ENCODE assay signal across 13 mouse cellular contexts in the genomic region with DNA sequence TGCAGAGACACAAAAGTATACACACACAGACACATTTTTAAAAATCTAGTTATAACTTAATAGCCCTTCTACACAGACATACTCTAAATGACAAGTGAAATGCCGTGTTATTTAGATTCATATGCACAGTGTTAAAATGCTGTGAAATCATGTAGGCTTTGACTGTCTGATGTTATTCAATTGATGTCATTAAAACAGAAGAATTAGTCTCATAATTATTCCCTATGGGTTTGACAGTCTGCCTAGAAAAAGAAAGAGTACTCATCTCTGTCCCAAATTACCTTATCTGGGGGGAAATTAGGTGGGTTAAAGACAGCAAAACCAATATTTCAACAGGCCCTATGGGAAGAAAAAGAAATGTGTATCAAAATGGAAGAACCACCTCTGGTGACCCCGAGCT.
"Had no signal": no experiment of that assay in that cellular context is flagged by ENCODE, and none has a peak within 500 bp of the region (broad histone marks: within the 10 kb centered on the region; RNA-seq: fewer than 3 reads in every experiment).

No protein-coding gene starts in this region.

- H3K4me1 ChIP-seq: liver, embryonic 12.5 days had no signal

- ATAC-seq: liver, embryonic 12.5 days had no signal

- H3K9me3 ChIP-seq: limb, embryonic 10.5 days; liver, embryonic 12.5 days; neural tube, embryonic 12.5 days had no signal

- H3K9ac ChIP-seq: liver, embryonic 12.5 days; lung, embryonic 14.5 days; neural tube, embryonic 12.5 days had no signal

- H3K27ac ChIP-seq: left cerebral cortex, adult 2 months; limb, embryonic 10.5 days; liver, embryonic 12.5 days; neural tube, embryonic 12.5 days; stomach, postnatal 0 days had no signal

- H3K4me2 ChIP-seq: liver, embryonic 12.5 days; lung, embryonic 14.5 days; midbrain, embryonic 11.5 days; neural tube, embryonic 12.5 days had no signal

- H3K27me3 ChIP-seq: liver, embryonic 12.5 days; neural tube, embryonic 12.5 days had no signal

- H3K36me3 ChIP-seq: liver, embryonic 12.5 days had no signal

- H3K4me3 ChIP-seq: left cerebral cortex, adult 2 months; limb, embryonic 10.5 days; liver, embryonic 12.5 days; myocyte; neural tube, embryonic 12.5 days had no signal

- DNase-seq: kidney, postnatal 25 days; lung, embryonic 14.5 days; lung, postnatal 10 days; lung, postnatal 4 days; right cerebral cortex, adult 18-20 months; thymus, postnatal 4 days had no signal
